Mouse (Mus musculus) bone marrow macrophage, adult 2 months (primary cell): ENCODE measurements at regions not wholly inside any gene's neighbourhood (a gene's known extent, or its start where the extent isn't known, plus 50 kb on each side); places are given as distances from the start of the nearest gene placed in this dataset.

Source experiments
- H3K27ac ChIP-seq: 2 replicates; pipeline ENCODE4 v1.5.1; 2012; ENCODE audit warnings: low read depth, low read length; ENCODE audit not compliant: insufficient read depth
- H3K4me1 ChIP-seq: 2 replicates; pipeline ENCODE4 v1.6.1; 2012; ENCODE audit warnings: low read length; ENCODE audit not compliant: control insufficient read depth, insufficient read depth
- H3K4me3 ChIP-seq: 2 replicates; pipeline ENCODE4 v1.5.1; 2012; ENCODE audit warnings: mild to moderate bottlenecking, low read length, moderate library complexity; ENCODE audit not compliant: insufficient read depth
- CTCF ChIP-seq: IDR thresholded peaks from 2 replicates; pipeline ENCODE4 v1.5.1; 2012; ENCODE audit warnings: low read depth, mild to moderate bottlenecking, low read length, moderate library complexity
- POLR2A ChIP-seq: IDR thresholded peaks from 2 replicates; pipeline ENCODE4 v1.6.1; 2012; ENCODE audit warnings: mild to moderate bottlenecking, low read depth, low read length, borderline replicate concordance

DNA sequence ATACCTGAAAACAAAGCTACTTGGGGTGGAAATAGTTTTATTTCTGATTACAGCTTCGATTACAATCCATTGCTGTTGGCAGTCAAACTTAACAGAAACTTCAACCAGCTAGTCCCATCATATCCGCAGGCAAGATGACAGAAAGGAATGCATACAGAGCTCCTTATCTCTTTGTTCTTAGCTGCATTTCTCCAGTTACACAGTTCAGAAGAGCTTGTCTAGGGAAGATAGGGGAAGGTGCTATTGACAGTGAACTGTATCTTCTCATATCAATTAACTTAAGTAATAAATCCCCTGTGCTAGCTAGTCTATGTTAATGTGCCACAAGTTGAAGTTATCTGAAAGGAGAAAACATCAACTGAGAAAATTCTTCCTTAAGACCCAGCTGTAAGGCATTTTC, 374.8 kb downstream of the Ptprc start:
- TF ChIP-seq CTCF (no peak), POLR2A (no peak)
- H3K27ac ChIP-seq: no peak overlapping the region

GRCm38 (mm10) chr1:137788789-137789188, 386.7 kb downstream of the Ptprc start:
- no peak overlapping the region for H3K4me3 ChIP-seq
- H3K4me1 ChIP-seq: peaks cover 3% of the 10 kb centered on the region; the same call in 1 of the 2 replicates
- no peak for TF ChIP-seq POLR2A
- TF ChIP-seq CTCF: no peak
- no peak overlapping the region for H3K27ac ChIP-seq

More for the DNA sequence above, 374.8 kb downstream of the Ptprc start:
- Histone ChIP-seq H3K4me1 (no peaks in the 10 kb centered on the region), H3K4me3 (no peak overlapping the region)

DNA sequence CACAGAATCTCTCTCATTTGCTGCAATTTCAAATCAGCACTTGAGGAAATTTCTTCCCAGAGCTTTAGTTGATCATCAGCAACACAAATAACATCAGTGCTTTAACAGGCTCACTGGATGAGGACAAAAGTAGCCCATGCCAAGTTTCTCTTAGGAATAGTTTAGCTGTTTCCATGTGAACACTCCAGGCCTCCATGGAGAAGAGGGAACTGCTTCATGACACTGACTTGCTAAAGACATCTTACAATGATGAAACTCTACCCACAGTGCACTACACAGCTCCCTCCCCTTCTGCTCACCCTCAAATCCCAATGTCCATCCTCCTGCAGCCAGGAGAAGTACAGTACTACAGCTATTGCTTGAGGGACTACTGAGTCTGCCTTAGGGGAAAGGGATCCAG, 388.9 kb downstream of the Ptprc start:
- Histone ChIP-seq H3K27ac (no peak overlapping the region), H3K4me3 (no peak overlapping the region), H3K4me1 (peaks cover 3% of the 10 kb centered on the region; the same call in 1 of the 2 replicates)
- TF ChIP-seq CTCF (no peak), POLR2A (no peak)

DNA sequence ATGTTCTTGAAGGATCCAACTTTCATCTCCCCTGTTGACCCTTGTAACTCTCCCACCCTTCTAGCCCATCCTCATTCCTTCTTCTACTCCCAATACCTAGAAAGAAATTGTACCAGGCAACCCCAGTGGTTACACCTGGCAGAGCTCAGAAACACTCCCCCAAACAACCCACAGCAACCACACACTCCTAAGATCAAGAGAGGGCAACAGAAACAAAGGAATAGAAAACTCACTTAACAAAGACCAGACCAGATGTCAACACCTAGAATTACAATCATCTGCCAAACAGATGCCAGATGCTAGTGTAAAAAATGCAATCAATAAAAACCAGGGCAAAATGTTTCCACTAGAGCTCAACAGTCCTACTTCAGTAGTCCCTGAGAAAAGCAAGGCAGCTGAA, 400.9 kb downstream of the Ptprc start:
- H3K27ac ChIP-seq: no peak overlapping the region
- TF ChIP-seq CTCF (no peak), POLR2A (no peak)
- no peak overlapping the region for H3K4me3 ChIP-seq
- no peaks in the 10 kb centered on the region for H3K4me1 ChIP-seq

DNA sequence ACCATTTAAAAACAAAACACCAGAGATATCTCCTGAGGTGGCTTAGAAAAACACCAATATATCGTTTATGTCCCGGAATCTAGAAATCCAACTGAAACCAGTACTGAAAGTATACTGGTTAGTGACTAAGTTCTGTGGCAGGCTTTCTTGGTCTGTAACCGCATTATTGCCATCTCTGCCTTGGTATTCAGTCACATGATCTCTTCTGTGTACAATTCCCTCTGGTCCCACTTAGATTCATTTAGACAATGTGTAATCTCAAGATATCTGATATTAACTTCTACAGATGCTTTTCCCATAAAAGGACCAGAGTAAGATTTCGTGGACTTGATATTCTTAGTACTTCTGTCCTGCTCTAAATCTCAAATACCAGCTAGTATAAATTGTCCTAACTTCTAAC, 414.7 kb downstream of the Ptprc start:
- Histone ChIP-seq H3K27ac (no peak overlapping the region), H3K4me1 (no peaks in the 10 kb centered on the region), H3K4me3 (no peak overlapping the region)
- TF ChIP-seq CTCF (no peak), POLR2A (no peak)

DNA sequence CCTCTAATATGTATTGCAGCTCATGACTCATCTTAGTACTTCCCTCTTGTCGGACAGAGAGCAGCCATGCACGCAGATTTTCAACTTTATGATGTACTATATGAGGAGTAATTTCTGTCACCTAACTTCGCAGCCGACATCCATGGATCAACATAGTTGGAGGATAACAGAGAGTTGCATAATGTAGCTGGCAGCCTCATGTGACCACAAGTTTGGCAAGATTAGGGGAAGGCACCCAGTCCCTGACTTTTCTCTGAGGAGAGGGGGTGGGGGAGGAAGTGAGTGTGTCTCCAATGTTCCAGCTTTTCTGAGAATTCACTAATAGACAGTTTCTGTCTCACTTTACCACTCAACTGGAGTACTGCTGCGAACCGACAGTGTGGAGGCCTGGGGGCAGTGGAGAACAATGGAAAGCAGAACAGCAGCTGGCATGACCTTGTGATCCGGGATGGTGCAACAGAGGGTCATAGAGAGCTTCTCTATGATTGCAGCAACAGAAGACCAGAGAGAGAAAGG, 424.0 kb downstream of the Ptprc start:
- TF ChIP-seq CTCF: no peak
- no peak for TF ChIP-seq POLR2A
- Histone ChIP-seq H3K4me1 (peaks cover 6% of the 10 kb centered on the region), H3K27ac (peak overlapping the region; percentile 70), H3K4me3 (peak overlapping the region; percentile 24)

- Histone ChIP-seq H3K4me3 (no peak overlapping the region; the same call in 1 of the 2 replicates), H3K4me1 (peaks cover 6% of the 10 kb centered on the region), H3K27ac (peak overlapping the region; percentile 70)
- TF ChIP-seq POLR2A (no peak), CTCF (no peak)
Measured at GRCm38 (mm10) chr1:137750894-137751293, 424.6 kb downstream of the Ptprc start.

GRCm38 (mm10) chr1:137746129-137746528, 429.4 kb downstream of the Ptprc start:
- no peak overlapping the region for H3K27ac ChIP-seq

GRCm38 (mm10) chr1:137738157-137738851, 437.2 kb downstream of the Ptprc start:
- no peak for TF ChIP-seq CTCF

More at GRCm38 (mm10) chr1:137746129-137746528, 429.4 kb downstream of the Ptprc start:
- H3K4me3 ChIP-seq: no peak overlapping the region
- TF ChIP-seq POLR2A: no peak
- TF ChIP-seq CTCF: no peak
- H3K4me1 ChIP-seq: peaks cover 6% of the 10 kb centered on the region

DNA sequence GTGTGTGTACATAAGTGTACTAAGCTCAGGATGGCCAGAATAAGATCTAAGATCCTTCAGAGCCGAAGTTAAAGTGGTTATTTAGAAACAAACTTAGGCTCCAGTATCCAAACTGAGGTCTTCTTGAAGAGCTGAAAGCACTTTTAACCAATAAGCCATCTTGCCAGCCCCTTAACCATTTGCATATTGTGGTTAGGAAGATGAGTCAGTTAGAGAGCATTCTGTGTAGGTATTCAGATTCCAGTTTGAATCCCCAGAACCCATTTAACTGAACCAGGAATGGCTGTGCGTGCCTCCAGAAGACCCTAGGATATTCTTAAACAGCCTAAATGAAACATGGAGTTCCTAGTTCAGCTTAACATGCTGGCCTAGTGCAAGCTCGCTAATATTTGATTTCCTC, 471.6 kb downstream of the Ptprc start:
- no peak for TF ChIP-seq POLR2A
- TF ChIP-seq CTCF: no peak
- H3K27ac ChIP-seq: no peak overlapping the region
- H3K4me3 ChIP-seq: no peak overlapping the region
- H3K4me1 ChIP-seq: no peaks in the 10 kb centered on the region

More at GRCm38 (mm10) chr1:137738157-137738851, 437.2 kb downstream of the Ptprc start:
- Histone ChIP-seq H3K4me3 (no peak overlapping the region), H3K27ac (no peak overlapping the region), H3K4me1 (peaks cover 2% of the 10 kb centered on the region; the same call in 1 of the 2 replicates)

- TF ChIP-seq CTCF (no peak), POLR2A (no peak)
- no peak overlapping the region for H3K27ac ChIP-seq
- H3K4me3 ChIP-seq: no peak overlapping the region
- H3K4me1 ChIP-seq: no peaks in the 10 kb centered on the region
Measured at GRCm38 (mm10) chr1:137698876-137699275, 476.6 kb downstream of the Ptprc start.
